Mouse (Mus musculus) lung, adult 2 months (tissue): Measurements from ENCODE around the gene Megf8.

Experiments
- CTCF ChIP-seq: fragments of 200-500 bp; IDR thresholded peaks from 2 replicates; pipeline ENCODE4 v1.5.1; 2011; ENCODE audit warnings: mild to moderate bottlenecking, low read length, control low read depth; ENCODE audit not compliant: insufficient read depth
- POLR2A ChIP-seq: fragments of 200-500 bp; IDR thresholded peaks from 2 replicates; pipeline ENCODE4 v1.6.1; 2011; ENCODE audit warnings: low read depth, mild to moderate bottlenecking, control low read depth, low read length, borderline replicate concordance; ENCODE audit errors: extremely low read depth

- TF ChIP-seq POLR2A (no peak), CTCF (no peak)
Measured at GRCm38 (mm10) chr7:25372441-25372840, 55.5 kb downstream of the Megf8 start.
